Mouse (Mus musculus) embryonic facial prominence, embryonic 14.5 days (tissue): ENCODE measurements around the gene Hivep2. TPM values are rescaled to one million over a fixed set of nuclear protein-coding genes. Genes with fewer than 3 reads are reported as not detected.

Experiments
- ATAC-seq: fragments of 200-750 bp; cut with Nextera tagmentation; 2 replicates; pipeline ENCODE4 v1.8.0; 2017; ENCODE audit warnings: low read depth, moderate number of reproducible peaks, moderate TSS enrichment
- DNase-seq: peaks from one replicate; pipeline ENCODE4 v3.0.0-alpha.2; 2015; ENCODE audit warnings: low spot score
- H3K27ac ChIP-seq: fragments of 300-500 bp; sonication (generic); replicated peaks from 2 replicates; pipeline ENCODE4 v1.5.1; 2014; ENCODE audit warnings: low read depth, mild to moderate bottlenecking, low read length, moderate library complexity
- H3K27me3 ChIP-seq: fragments of 300-500 bp; sonication (generic); replicated peaks from 2 replicates; pipeline ENCODE4 v1.6.1; 2014; ENCODE audit warnings: low read length; ENCODE audit not compliant: control insufficient read depth, insufficient read depth
- H3K36me3 ChIP-seq: fragments of 300-500 bp; sonication (generic); 2 replicates; pipeline ENCODE4 v1.6.1; 2014; ENCODE audit warnings: low read length, mixed read lengths; ENCODE audit not compliant: control insufficient read depth, insufficient read depth
- H3K4me1 ChIP-seq: fragments of 300-500 bp; sonication (generic); 2 replicates; pipeline ENCODE4 v1.6.1; 2014; ENCODE audit warnings: antibody characterized with exemption, low read length; ENCODE audit not compliant: control insufficient read depth, insufficient read depth
- H3K4me2 ChIP-seq: fragments of 300-500 bp; sonication (generic); 2 replicates; pipeline ENCODE4 v1.6.1; 2014; ENCODE audit warnings: low read depth, mild to moderate bottlenecking, low read length, moderate library complexity, mixed read lengths
- H3K4me3 ChIP-seq: fragments of 300-500 bp; sonication (generic); 2 replicates; pipeline ENCODE4 v1.5.1; 2014; ENCODE audit warnings: low read depth, mild to moderate bottlenecking, low read length
- H3K9ac ChIP-seq: fragments of 300-500 bp; sonication (generic); 2 replicates; pipeline ENCODE4 v1.6.1; 2014; ENCODE audit warnings: low read depth, mild to moderate bottlenecking, low read length, moderate library complexity, mixed read lengths
- H3K9me3 ChIP-seq: fragments of 300-500 bp; sonication (generic); 2 replicates; pipeline ENCODE4 v1.6.1; 2016; ENCODE audit warnings: low read length; ENCODE audit not compliant: control insufficient read depth
- WGBS: fragments of 180-500 bp; shearing (Covaris S2); extraction: QIAGEN DNeasy Blood & Tissue Kit; methylation state at CpG from one replicate; pipeline ENCODE4 v1.1.7; 2014; 5-methylcytosine and 5-hydroxymethylcytosine counted together
- polyA plus RNA-seq: library from polyadenylated mRNA; unstranded; fragments of >200 nt; fragmentation: Nextera tagmentation; extraction: Ambion mirVana; gene quantifications from 2 replicates; pipeline ENCODE4 v1.2.1, GENCODE M21; 2014

The Hivep2 gene
- polyA plus RNA-seq, 1 experiment from 2014 or later: 14.8 TPM

GRCm38 (mm10) chr10:13990842-13991241, 25.0 kb downstream of the Hivep2 start:
- Histone ChIP-seq H3K4me3 (no peak overlapping the region), H3K9me3 (no peaks in the 10 kb centered on the region), H3K4me1 (no peaks in the 10 kb centered on the region), H3K4me2 (no peak overlapping the region), H3K36me3 (no peaks in the 10 kb centered on the region), H3K27me3 (no peaks in the 10 kb centered on the region), H3K9ac (no peak overlapping the region), H3K27ac (no peak overlapping the region)
- no peak for DNase-seq
- no peak for ATAC-seq
- WGBS: 69% methylated on average over 2 of the region's 2 CpGs

DNA sequence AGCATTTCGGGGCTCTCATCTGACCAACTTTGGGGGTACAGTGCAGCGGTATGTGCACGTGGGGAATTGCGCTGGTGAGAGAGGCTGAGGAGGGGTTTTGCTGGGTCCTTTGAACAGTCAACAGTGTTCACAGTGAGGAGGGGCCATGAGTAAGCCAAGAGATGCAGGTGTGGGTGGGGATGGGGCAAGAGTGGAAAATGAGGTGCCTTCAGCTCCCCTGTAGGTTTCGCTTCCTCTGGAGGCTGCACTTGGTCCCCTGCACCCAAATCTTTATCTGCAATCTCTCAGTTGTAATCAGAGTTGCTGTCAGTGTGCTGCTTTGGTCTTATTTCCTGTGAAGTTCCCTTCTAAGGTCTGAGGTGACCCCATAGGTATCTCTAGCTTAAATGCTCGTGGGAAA, 27.5 kb downstream of the Hivep2 start:
- H3K4me2 ChIP-seq: no peak overlapping the region
- H3K4me3 ChIP-seq: no peak overlapping the region
- no peaks in the 10 kb centered on the region for H3K27me3 ChIP-seq
- H3K4me1 ChIP-seq: no peaks in the 10 kb centered on the region
- no peak overlapping the region for H3K9ac ChIP-seq
- DNase-seq (no peak), ATAC-seq (no peak)
- H3K36me3 ChIP-seq: no peaks in the 10 kb centered on the region
- H3K27ac ChIP-seq: no peak overlapping the region
- no peaks in the 10 kb centered on the region for H3K9me3 ChIP-seq
- 79% methylated on average over 6 of the region's 6 CpGs for WGBS

DNA sequence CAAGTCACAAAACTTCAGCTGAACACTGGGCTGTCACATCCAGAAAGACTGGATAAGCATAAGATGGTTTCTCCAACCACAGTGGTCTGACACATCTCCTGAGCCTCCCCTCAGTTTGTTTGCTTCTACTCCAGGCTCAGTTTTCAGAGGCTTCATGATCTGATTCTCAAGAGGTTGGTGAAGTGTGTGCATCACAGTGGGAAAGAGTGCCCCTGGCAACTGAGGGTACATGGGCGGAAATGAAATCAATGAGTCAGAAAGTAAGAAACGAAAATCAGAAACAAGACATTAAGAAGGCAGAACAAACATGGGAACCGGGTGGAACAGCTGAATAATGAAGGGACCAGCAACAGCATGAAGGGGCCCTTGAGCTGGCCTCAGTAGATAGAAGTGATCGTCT, 31.5 kb downstream of the Hivep2 start:
- DNase-seq (no peak), ATAC-seq (no peak)
- Histone ChIP-seq H3K4me2 (no peak overlapping the region), H3K9ac (no peak overlapping the region), H3K36me3 (no peaks in the 10 kb centered on the region), H3K27ac (no peak overlapping the region), H3K27me3 (no peaks in the 10 kb centered on the region), H3K4me1 (no peaks in the 10 kb centered on the region), H3K4me3 (no peak overlapping the region), H3K9me3 (no peaks in the 10 kb centered on the region)
- WGBS: 79% methylated on average over 4 of the region's 4 CpGs

DNA sequence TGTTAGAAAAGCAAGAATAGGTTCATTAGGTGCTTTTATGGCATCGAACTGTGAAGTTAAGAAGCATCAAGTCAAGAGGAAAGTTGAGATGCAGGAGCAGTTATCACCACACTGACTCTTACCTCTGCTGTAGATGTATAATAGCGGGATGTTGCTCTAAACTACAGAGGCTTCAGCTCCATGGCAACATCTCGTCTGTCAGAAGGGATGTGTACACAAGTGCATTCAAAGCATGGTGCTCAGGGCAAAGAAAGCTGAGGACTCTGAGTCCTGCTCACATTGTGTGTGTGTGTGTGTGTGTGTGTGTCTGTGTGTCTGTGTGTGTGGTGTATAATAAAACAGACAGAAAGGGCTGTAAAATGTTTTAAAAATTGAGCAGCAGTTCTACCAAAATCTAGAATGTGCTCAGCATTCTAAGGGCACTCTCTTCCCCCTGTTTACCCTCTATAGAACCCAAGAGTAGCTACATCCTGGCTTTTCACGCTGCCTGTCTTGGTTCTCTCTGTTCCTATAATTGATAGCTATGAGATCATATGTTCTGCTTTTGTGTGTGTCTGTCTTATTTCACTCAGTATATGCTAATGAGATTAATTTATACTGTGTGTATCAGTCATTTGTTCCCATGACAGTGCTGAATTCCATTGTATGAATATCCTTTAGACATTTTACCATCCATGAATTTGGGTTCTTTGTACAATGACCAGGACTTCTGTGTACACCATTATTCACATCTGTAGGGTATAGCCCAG, 39.1 kb downstream of the Hivep2 start:
- no peak overlapping the region for H3K9ac ChIP-seq
- no peak overlapping the region for H3K27ac ChIP-seq
- no peak overlapping the region for H3K4me3 ChIP-seq
- DNase-seq (no peak), ATAC-seq (no peak)
- H3K4me1 ChIP-seq: no peaks in the 10 kb centered on the region
- no peaks in the 10 kb centered on the region for H3K27me3 ChIP-seq
- no peak overlapping the region for H3K4me2 ChIP-seq
- no peaks in the 10 kb centered on the region for H3K36me3 ChIP-seq
- 73% methylated on average over 4 of the region's 4 CpGs for WGBS
- no peaks in the 10 kb centered on the region for H3K9me3 ChIP-seq

DNA sequence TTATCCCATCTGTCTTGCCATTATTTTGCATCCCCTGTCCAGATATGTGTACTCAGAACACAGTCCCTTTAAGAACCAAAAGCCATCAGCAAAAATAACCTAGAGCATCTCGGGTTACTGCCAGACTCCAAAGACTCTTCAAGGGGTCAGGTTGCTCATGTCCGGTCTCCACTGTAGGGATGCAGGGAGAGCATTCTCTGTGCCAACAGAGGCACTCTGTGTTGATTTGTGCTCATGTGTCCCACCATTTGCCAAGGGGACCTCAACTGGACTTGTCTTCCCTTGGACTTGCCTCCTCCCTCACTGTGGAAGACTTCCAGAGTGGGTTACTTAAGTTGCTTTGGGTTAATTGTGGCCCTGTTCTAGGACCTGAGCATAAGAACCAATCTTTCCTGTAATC, 43.8 kb downstream of the Hivep2 start:
- H3K4me1 ChIP-seq: no peaks in the 10 kb centered on the region
- DNase-seq (no peak), ATAC-seq (no peak)
- no peaks in the 10 kb centered on the region for H3K36me3 ChIP-seq
- no peaks in the 10 kb centered on the region for H3K9me3 ChIP-seq
- no peaks in the 10 kb centered on the region for H3K27me3 ChIP-seq
- H3K9ac ChIP-seq: no peak overlapping the region
- no peak overlapping the region for H3K4me2 ChIP-seq
- no peak overlapping the region for H3K4me3 ChIP-seq
- WGBS: 54% methylated on average over 2 of the region's 2 CpGs
- no peak overlapping the region for H3K27ac ChIP-seq

GRCm38 (mm10) chr10:14016287-14016970, 50.6 kb downstream of the Hivep2 start:
- H3K4me1 ChIP-seq: peaks cover 6% of the 10 kb centered on the region
- WGBS: 59% methylated on average over 13 of the region's 13 CpGs
- no peaks in the 10 kb centered on the region for H3K27me3 ChIP-seq
- H3K36me3 ChIP-seq: no peaks in the 10 kb centered on the region
- no peaks in the 10 kb centered on the region for H3K9me3 ChIP-seq
- no peak overlapping the region for H3K27ac ChIP-seq
- DNase-seq (no peak), ATAC-seq (no peak)
- no peak overlapping the region for H3K4me2 ChIP-seq
- no peak overlapping the region for H3K4me3 ChIP-seq
- H3K9ac ChIP-seq: no peak overlapping the region

GRCm38 (mm10) chr10:14017338-14017737, 51.5 kb downstream of the Hivep2 start:
- no peaks in the 10 kb centered on the region for H3K27me3 ChIP-seq
- no peak overlapping the region for H3K4me3 ChIP-seq
- no peak overlapping the region for H3K27ac ChIP-seq
- ATAC-seq: no peak
- H3K36me3 ChIP-seq: no peaks in the 10 kb centered on the region
- no peak overlapping the region for H3K4me2 ChIP-seq
- H3K4me1 ChIP-seq: peaks cover 6% of the 10 kb centered on the region
- H3K9me3 ChIP-seq: no peaks in the 10 kb centered on the region
- no peak for DNase-seq
- H3K9ac ChIP-seq: no peak overlapping the region
- WGBS: 65% methylated on average over 2 of the region's 2 CpGs

- Histone ChIP-seq H3K9me3 (no peaks in the 10 kb centered on the region), H3K4me3 (peak overlapping the region; percentile 18), H3K27me3 (no peaks in the 10 kb centered on the region), H3K4me2 (peak overlapping the region; percentile 47), H3K27ac (0 out of 2 replicates have a peak overlapping the region, but pooled peaks have one; percentile 11), H3K36me3 (no peaks in the 10 kb centered on the region), H3K4me1 (peaks cover 6% of the 10 kb centered on the region), H3K9ac (peak overlapping the region; percentile 5; the same call in 1 of the 2 replicates)
- WGBS: 3% methylated on average over 12 of the region's 12 CpGs
- ATAC-seq (peak; percentile 33; the same call in 1 of the 2 replicates), DNase-seq (peak; percentile 62)
Measured at GRCm38 (mm10) chr10:14017822-14018364, 52.0 kb downstream of the Hivep2 start.
